Mouse (Mus musculus): ENCODE results near the gene Suclg2. TPM values are rescaled to one million over a fixed set of nuclear protein-coding genes. Genes with fewer than 3 reads are reported as not detected.

Suclg2 gene
- total RNA-seq (2021) = 10 to 100 TPM; 40.3 to 44.6 TPM
- long read RNA-seq, experiment 1, transcript Suclg2-204 (11 exons, 3,367 nt) = major isoform, 79 of 86 reads
- long read RNA-seq, experiment 1, partial matches to known transcripts = 2 of 86 reads
- long read RNA-seq, experiment 1, other reads (novel, unspliced or antisense) = 5 of 86 reads
- long read RNA-seq, experiment 2, transcript Suclg2-204 (11 exons, 3,367 nt) = major isoform, 69 of 75 reads
- long read RNA-seq, experiment 2, partial matches to known transcripts = 2 of 75 reads
- long read RNA-seq, experiment 2, other reads (novel, unspliced or antisense) = 4 of 75 reads

- DNase-seq = peak; percentile 89
Observed at GRCm38 (mm10) chr6:95718031-95718968, at the start of gene Suclg2. Gene Suclg2 (minus strand): TSS chr6:95718800.

DNA sequence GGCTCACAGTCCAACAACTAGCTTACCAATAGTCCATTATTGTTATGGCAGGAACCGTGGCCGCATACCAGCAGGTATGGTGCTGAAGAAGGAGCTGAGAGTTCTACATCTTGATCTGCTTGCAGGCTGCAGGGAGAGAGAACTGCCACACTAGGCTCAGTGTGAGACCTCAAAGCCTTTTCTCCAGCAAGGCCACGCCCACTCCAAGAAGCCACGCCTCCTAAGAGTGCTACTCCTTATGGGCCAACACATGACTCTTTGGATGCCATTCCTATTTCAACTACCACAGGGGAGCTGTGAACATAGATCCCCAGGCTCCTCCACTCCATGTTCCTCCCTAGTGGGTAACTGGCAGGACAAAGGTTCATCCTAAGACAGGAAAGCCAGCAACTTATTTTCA lies 48.0 kb upstream of the Suclg2 start:
- no peak for DNase-seq

GRCm38 (mm10) chr6:95759558-95760172 lies 41.1 kb upstream of the Suclg2 start:
- DNase-seq = no peak

DNA sequence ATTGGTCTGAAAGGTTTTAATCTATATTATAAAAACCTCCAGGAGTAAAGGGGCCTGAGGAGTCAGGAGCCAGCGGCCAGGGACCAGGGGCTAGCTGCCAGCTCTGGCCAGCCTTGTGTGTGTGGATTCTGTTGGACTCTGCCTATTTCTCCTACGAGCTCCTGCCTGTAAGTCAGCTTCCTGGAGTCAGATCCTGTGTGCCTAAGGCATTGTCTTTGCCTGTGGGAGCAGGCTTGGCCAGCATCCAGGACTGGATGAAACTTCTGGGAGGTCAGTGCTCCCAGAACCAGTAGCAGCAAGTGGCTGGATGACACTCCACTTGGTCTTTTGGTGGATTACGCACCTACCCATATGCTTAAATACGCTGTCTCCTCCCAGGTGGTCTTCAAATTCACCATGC lies 23.8 kb upstream of the Suclg2 start:
- peak; percentile 15 for DNase-seq

DNA sequence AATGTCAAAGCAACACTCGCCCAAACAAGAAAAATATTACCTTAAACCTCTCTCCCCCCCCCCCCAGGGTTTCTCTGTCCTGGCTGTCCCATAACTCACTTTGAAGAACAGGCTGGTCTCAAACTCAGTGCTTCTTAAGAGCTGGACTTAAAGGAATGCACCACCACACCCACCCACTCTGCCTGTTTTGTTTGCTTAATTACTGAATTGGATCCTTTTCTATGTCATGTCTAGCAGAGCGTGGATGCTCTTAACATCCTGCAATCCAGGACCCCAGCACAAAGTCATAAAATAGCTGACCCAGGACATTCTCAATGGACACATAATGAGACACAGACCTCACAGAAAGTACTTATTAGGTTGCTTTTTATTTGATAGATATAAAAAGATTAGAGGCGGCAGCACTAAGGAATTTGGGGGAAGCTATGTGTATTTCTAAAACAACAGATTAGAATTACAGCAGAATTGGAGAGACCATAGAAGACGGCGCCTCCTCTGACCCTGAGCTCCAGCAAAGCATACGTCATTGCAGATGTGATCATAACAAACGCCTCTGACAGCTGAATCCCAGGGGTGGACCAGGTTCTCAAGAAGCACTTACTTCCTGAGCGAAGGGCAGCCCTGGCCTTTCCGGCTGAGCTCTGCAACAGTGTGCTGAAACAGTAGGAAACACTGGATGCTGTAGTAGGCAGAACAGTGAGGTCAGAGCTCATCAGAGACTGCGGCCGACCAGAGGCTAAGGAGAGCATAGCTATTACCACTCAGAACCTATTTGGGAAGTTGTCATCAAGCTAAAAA lies 13.2 kb upstream of the Suclg2 start:
- DNase-seq = no peak

DNA sequence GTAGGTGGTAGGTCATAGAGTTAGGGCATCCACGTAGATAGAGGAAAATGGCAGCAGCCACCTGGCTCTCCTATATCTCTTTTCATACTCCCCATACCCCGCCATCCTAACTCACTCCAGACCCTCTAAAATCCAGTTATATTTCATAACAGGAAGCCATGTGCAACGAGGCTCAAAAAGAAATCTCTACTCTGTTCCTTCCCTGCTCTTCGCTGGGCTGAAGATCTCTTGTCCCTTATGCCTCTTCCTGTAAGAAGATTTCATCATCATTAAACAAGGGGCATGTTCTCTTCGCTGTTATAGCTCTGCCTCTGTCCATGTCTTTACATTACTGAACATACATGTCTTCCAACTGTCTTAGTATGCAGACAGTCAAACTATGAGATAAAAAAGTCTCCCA lies 10.8 kb upstream of the Suclg2 start:
- no peak for DNase-seq

- DNase-seq = no peak
Observed at GRCm38 (mm10) chr6:95725281-95725680, 6.7 kb upstream of the Suclg2 start.

- DNase-seq = no peak
Observed at GRCm38 (mm10) chr6:95723361-95723760, 4.8 kb upstream of the Suclg2 start.

DNA sequence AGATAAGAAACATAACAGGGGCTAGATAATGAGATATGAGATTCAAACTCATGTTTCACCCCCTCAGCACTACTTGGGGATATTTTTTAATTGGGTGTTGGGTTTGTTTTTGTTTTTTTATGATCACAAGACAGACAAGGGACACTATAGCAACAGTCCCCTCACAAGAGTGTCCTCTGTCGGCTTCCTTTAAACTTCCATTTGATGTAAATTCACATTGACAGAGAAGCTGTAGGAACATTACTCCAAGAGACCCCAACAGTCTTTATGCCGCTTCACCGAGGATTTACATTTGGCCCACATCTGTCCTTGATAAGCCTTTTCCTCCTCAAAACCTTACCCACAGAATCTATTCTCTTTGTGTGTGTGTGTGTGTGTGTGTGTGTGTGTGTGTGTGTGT lies 1.2 kb upstream of the Suclg2 start:
- no peak for DNase-seq

DNA sequence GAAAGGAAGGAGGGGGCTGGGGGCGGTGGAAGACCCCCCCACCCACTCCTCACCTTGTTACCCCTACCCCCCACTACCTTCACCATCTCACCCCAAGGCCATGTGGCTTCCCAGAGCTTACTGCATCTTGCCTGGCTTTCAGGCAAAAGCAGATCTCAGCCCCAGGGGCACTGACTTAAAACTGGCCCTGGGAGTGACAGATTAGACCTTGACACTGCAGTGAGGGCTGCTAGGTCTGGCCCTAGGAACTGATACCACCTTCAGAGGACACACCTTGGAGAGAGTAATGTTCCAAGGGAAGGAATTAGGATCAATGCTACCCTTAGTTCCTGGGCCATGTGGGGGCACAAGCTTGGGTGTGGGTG lies 351 bp upstream of the Suclg2 start:
- no peak for DNase-seq

- DNase-seq = no peak
Observed at GRCm38 (mm10) chr6:95717071-95717470, 1.5 kb downstream of the Suclg2 start.

DNA sequence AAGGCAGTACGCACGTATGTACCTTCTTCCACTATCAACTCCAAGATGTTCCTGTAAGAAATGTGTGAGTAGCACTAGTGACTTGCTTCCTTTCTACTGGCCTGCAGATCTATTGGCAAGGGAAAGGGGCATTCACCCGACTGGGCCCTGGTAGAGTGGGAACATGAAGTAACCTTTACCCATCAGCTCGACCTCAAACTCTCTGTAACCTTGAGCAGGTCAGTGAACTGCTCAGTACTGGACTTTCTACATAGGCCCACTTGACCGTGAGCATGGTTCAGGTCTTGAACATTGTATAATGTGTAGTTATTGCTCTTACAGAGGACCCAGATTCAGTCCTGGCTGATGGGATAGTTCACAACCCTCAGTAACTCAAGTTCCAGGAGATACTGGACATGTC lies 2.1 kb downstream of the Suclg2 start:
- DNase-seq = no peak

- no peak for DNase-seq
Observed at GRCm38 (mm10) chr6:95713245-95713644, 5.4 kb downstream of the Suclg2 start.

- no peak for DNase-seq
Observed at GRCm38 (mm10) chr6:95712081-95712480, 6.5 kb downstream of the Suclg2 start.

GRCm38 (mm10) chr6:95711671-95712070 lies 6.9 kb downstream of the Suclg2 start:
- no peak for DNase-seq

DNA sequence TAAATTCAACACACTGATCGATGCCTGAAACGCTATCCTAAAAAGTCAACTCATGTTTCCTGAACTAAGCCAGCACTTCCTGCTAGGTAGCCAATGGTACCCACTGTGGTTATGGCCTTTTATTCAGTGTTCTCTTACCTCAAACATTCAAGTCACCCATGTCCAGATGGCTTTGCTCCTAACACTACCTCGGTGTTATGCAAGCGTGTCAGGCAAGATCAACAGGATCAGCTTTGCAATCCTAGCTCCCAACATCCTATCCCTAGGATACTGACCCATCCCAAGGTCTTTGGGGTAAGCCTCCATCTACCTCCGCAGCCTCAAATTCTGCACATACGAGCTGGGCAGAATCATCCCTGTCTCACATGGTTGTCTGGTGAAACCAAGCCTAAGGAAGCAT lies 7.7 kb downstream of the Suclg2 start:
- DNase-seq = no peak

GRCm38 (mm10) chr6:95709531-95709930 lies 9.1 kb downstream of the Suclg2 start:
- no peak for DNase-seq

DNA sequence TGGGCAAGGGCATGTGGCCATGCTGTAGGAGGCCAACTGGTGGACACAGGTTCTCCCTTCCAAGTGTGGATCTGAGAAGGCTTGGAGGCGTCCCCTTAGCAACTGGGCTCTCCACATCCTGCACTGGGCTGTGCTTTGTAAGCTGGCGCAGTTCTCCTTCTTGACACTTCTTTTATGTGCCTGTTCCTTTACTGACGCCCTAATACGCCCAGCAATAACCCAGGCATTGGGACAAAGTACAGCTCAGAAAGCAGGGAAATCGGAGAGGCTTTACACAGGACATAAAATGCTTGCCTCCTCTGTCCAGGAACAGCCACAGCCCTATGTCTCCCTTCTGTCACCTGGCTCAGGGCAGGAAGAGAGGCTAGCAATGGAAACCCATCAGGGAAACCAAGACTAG lies 9.5 kb downstream of the Suclg2 start:
- no peak for DNase-seq

DNA sequence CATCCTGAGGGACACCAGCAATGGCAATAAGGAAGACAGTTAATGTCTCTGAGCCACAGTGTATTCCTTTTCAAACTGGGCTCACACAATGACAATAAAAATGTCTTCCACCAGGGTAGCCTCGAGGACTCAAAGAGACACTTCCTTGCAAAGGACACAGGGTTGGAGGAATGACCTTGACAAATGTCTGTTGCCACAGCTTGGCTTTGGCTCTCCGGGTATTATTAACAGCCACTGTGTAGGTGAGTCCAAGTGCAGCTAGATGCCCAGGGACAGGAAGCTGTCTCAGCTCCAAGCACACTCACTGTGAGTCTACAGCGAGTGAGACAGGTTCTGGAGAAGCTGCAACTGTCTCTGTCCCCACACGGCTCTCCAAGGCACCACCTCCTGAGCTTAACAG lies 14.0 kb downstream of the Suclg2 start:
- DNase-seq = no peak

DNA sequence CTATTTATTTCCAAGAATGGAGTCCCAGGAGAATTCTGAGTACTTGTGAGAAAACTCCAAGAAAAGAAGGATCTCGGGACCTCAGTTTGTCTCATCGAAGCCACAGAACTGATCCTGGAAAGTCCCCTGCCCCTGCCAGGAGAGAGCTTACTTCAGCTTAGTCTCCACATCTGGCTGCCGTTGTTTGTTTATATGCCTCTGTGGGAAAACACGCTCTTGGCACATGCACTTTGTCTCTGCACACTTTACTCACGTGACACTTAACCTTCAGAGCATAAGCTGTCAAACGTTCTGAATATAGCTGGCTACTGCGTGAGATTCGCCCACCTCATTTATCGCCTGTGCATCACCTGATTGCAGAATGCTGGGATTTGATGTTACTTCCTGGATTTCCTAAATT lies 16.4 kb downstream of the Suclg2 start:
- no peak for DNase-seq

- DNase-seq = no peak
Observed at GRCm38 (mm10) chr6:95701786-95702185, 16.8 kb downstream of the Suclg2 start.

DNA sequence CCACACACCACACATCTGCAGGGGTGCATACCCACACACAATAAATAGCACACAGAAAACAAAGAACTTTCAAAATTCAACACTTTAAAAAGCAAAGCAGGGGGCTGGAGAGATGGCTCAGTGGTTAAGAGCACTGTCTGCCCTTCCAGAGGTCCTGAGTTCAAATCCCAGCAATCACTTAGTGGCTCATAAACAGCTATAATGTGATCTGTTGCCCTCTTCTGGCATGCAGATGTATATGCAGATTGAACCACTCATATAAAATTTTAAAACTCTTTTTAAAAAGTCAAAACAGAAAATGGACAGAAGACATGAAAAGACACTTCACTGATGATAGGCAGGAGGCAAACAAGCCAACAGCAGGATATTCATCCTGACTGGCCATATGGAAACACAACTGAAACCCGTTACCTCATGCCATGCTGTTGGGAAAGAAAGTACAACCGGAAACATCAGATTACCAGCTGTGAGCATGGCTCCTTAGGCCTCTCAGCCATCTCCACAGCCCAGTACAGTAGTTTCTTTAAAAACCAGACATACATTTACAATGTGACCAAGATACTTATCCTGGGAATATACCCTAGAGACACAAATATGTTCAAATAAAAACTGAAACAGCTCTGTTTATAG lies 17.5 kb downstream of the Suclg2 start:
- no peak for DNase-seq

Data from gastrocnemius, postnatal 10 days (tissue).